Mouse (Mus musculus) fat pad, adult 2 months (tissue): ENCODE results near the gene Zfp423.

Experiments
- DNase-seq: peaks from one replicate; pipeline ENCODE4 v3.0.0-alpha.2; 2011; ENCODE audit warnings: low read depth, low spot score; ENCODE audit errors: extremely low read depth

The Zfp423 gene

GRCm38 (mm10) chr8:87812069-87812449 is 147.3 kb downstream of the Zfp423 start:
- DNase-seq = no peak

GRCm38 (mm10) chr8:87811399-87812068 is 147.9 kb downstream of the Zfp423 start:
- DNase-seq = no peak

GRCm38 (mm10) chr8:87810771-87811170 is 148.6 kb downstream of the Zfp423 start:
- DNase-seq = no peak

- no peak for DNase-seq
These were observed 155.0 kb downstream of the Zfp423 start for GRCm38 (mm10) chr8:87804327-87804900.

- no peak for DNase-seq
These were observed 156.0 kb downstream of the Zfp423 start for GRCm38 (mm10) chr8:87803437-87803836.

GRCm38 (mm10) chr8:87802571-87802970 is 156.8 kb downstream of the Zfp423 start:
- DNase-seq = no peak

- DNase-seq = no peak
These were observed 159.3 kb downstream of the Zfp423 start for GRCm38 (mm10) chr8:87800121-87800520.

- no peak for DNase-seq
These were observed 163.2 kb downstream of the Zfp423 start for GRCm38 (mm10) chr8:87796234-87796633.

GRCm38 (mm10) chr8:87794639-87795038 is 164.8 kb downstream of the Zfp423 start:
- no peak for DNase-seq

- no peak for DNase-seq
These were observed 168.3 kb downstream of the Zfp423 start for GRCm38 (mm10) chr8:87791103-87791502.

- no peak for DNase-seq
These were observed 174.6 kb downstream of the Zfp423 start for GRCm38 (mm10) chr8:87784641-87785439.

- no peak for DNase-seq
These were observed 175.2 kb downstream of the Zfp423 start for GRCm38 (mm10) chr8:87784227-87784626.

- DNase-seq = no peak
These were observed 176.2 kb downstream of the Zfp423 start for GRCm38 (mm10) chr8:87783198-87783597.

GRCm38 (mm10) chr8:87777586-87777985 is 181.8 kb downstream of the Zfp423 start:
- DNase-seq = no peak

GRCm38 (mm10) chr8:87775889-87776288 is 183.5 kb downstream of the Zfp423 start:
- DNase-seq = no peak

GRCm38 (mm10) chr8:87774966-87775365 is 184.4 kb downstream of the Zfp423 start:
- no peak for DNase-seq

GRCm38 (mm10) chr8:87772894-87773502 is 186.4 kb downstream of the Zfp423 start:
- no peak for DNase-seq

GRCm38 (mm10) chr8:87767882-87768281 is 191.5 kb downstream of the Zfp423 start:
- DNase-seq = no peak

GRCm38 (mm10) chr8:87765276-87765675 is 194.1 kb downstream of the Zfp423 start:
- DNase-seq = no peak

- DNase-seq = no peak
These were observed 200.6 kb downstream of the Zfp423 start for GRCm38 (mm10) chr8:87758750-87759149.

- DNase-seq = no peak
These were observed 204.5 kb downstream of the Zfp423 start for GRCm38 (mm10) chr8:87754853-87755252.

- no peak for DNase-seq
These were observed 205.8 kb downstream of the Zfp423 start for GRCm38 (mm10) chr8:87753636-87754035.
